Mouse (Mus musculus): ENCODE data around the gene Angptl8.
"Not testable (repeated sequence)": the region's sequence is repeated elsewhere in the genome, so short reads cannot be mapped to it uniquely, and the experiment has no call there.

Angptl8 gene

DNA sequence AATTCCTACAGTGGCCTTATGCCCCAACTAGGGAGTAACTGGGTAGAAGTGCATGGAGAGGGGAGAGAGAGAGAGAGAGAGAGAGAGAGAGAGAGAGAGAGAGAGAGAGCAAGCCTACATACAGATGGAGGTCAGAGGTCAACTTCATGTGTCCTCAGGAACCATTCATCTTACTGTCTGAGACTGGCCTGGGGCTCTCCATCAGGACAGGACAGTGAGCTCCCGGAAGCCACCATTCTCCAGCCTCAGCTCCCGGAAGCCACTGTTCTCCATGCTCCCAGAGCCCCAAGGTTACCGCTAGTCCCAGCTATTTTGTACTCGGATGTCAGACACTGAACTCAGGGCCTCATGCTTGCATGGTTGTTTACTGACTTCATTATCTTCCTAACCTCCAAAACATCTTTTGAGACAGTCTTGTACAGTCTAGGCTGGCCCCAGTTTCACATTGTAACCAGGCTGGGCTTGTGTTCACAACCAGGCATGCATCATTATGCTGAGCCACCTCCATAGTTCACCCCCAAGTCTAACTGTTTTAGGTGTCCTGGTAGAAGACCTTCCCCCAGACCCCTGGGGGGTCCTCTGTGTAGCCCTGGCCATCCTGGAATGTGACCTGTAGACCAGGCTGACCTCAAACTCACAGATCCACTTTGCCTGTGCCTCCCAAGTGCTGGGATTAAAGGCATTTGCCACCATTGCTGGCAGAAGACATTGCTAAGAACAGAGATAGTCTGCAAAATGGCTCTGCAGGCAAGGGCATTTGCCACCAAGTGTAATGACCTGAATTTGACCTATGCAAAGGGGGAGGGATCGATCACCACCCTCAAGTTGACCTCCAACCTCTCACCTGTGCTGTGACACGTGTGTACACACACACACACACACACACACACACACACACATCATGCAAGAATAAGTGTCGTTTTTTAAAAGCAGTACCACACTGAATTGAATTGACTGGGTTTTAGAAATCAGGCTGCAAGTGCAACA lies 14.7 kb downstream of the Angptl8 start:
- no peak for DNase-seq (ENCODE audit: low read depth, low spot score)

DNA sequence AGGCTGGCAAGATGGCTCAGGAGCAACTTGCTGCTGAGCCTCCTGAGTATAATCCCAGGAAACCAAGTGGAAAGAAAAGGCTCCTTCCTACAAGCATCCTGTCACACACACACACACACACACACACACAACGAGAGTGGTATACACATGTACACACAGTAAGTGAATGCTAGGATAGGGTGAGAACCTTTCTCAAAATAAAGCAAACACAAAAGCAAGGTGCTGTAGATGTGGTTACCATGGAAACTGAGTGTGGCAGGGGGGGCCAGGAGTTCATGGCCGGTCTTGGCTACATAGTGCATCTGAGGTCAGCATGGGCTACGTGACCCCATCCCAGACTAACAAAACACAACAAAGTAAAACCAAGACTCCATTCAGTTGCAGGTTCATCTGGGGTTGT lies 15.8 kb downstream of the Angptl8 start:
- no peak for DNase-seq (ENCODE audit: low read depth, low spot score)

DNA sequence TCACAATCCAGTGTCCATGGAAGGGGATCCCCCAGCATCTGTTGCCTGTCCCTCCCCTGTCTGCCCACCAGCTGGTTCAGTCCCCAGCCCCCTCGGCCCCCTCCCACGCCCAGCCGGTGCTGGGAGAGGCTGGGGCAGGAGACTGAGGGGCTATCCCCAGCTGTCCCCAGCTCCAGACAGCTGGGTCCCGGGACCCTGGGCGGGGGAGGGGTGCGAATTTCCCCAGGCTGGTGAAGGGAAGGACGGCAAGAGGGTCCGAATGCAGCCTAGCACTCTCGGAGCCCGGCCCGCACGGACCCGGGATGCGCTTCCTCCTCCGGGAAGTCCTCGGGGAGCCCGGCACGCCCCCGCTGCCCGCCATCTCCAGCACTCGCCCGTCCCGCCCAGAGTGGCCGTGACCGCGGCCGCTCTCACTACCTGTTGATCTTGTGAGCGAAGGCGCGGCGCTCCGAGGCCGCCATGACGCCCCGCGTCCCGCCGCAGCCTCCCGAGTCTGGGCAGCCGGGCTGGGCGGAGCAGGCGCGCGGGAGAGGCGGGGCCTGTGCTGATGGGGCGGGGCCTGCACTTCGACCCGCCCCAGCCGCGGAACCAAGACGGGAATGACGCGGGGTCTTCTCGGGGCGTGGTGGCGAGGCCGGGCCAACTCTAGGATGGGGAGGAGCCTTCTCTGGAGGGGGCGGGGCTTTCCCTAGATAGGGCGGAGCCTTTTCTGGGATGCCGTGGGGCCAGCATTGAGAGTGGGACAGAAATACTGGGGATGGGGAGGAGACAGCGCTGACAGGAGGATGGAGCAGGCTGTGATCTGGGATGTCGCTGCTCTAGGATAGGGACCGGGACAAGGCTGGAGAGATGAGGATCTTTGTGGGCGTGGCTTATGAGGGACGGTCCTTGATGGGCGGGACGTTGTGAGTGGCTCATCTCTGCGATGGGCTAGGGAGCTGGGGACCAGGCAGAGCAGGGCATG lies 17.1 kb downstream of the Angptl8 start, which contains the start of gene Dock6:
Dock6 (minus strand) TSS at position 508 of the 964 bp plus-strand sequence.
- peak; percentile 73 for DNase-seq (ENCODE audit: low read depth, low spot score)

DNA sequence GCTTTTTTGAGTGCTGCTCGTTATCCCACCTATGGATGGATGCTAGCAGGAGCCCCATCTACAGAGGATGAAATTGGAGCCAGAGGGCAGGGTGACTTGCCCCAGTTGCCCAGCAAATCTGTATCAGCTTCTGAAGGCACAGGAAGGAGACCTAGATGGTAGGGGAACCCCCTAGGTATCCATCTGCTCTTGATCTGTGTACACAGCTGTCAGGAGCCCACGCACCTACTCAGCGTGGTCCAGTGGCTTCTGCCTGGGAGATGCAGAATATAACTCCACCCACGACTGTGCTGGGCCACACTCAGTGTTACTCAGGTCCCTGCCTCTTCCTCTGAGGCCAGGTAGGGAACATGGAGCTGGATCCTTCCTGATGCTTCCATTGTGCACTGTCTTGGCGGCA lies 18.7 kb downstream of the Angptl8 start:
- DNase-seq (ENCODE audit: low read depth, low spot score), result no peak

DNA sequence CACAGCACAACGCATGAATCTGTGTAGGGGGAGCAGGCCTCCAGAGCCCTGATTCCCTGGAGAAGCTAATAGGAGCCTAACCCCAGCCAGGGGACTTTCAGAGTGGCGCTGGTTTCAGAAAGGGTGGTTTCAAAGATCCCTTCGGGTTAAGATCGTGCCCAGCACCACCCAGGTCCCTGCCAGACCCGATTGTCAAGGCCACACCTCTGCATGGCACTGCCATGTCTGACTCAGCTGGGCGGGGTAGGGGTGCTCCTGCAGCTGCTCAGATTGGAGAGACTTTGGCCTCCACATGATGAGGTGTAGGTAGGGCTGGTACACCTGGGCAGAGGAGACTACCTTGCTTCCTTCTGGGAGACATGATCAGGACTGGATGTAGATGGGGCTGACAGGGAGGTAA lies 19.6 kb downstream of the Angptl8 start:
- no peak for DNase-seq (ENCODE audit: low read depth, low spot score)

DNA sequence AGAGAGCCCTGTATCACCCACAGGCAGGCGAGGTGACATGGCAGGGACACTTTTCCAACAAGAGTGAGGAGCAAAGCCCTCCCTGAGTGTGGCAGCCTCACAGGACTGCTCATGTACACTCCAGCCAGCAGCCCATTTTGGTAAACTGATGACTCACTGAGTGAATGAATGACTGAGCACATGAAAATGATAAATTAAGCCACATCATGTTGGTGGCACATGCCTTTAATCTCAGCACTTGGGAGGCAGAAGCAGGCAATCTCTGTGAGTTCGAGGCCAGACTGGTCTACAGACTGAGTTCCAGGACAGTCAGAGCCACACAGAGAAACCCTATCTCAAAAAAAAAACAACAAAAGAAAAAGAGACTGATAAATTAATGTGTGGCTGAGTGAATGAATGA lies 22.2 kb downstream of the Angptl8 start:
- DNase-seq (ENCODE audit: low read depth, low spot score), result no peak

DNA sequence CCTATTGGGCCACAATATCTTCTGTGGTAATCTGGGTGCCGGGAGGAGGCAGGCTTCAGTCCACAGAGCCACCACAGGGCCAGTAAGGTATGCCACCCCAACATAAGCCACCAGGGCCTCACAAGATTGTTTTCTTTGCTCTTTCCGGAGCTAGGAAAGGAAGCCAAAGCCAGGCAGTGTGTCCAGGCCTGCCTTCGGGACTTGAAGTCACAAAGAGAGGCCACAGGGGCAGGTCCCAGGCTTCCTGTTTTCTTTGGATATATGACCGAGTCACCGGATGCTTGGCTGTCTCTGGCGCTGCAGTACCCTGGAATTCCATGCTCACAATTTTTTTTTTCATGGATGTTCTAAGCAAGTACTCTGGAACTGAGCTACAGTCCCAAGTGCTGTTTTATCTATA lies 22.8 kb downstream of the Angptl8 start:
- DNase-seq (ENCODE audit: low read depth, low spot score), result no peak

DNA sequence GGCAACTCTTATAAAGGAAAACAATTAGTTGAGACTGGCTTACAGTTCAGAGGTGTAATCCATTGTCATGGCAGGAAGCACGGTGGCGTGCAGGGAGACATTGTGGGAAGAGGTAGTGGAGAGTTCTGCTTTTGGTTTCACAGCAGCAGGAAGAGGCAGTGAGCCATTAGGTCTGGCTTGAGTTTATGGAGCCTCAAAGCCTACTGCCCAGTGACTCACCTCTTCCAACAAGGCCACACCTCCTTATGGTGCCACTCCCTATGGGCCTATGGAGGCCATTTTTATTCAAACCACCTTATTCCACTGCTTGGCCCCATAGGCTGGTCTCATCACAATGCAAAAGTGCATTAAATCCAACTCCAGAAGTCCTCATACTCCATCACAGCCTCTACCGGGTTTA lies 24.3 kb downstream of the Angptl8 start:
- DNase-seq (ENCODE audit: low read depth, low spot score), result no peak

DNA sequence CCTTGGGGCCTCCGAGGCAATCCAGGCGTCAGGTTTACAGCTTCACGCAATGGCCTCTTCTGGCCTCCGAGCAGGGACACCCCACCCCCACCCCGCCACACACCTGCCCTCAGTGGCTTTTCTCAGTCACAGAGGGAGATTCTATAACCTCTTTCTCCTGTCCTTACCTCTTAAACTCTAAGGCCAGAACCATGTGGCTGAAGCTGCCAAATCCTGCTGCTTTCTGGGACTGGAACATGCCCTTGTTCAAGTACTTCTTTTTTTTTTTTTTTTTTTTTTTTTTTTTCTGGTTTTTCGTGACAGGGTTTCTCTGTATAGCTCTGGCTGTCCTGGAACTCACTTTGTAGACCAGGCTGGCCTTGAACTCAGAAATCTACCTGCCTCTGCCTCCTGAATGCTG lies 25.0 kb downstream of the Angptl8 start:
- DNase-seq (ENCODE audit: low read depth, low spot score), result not testable (repeated sequence)

DNA sequence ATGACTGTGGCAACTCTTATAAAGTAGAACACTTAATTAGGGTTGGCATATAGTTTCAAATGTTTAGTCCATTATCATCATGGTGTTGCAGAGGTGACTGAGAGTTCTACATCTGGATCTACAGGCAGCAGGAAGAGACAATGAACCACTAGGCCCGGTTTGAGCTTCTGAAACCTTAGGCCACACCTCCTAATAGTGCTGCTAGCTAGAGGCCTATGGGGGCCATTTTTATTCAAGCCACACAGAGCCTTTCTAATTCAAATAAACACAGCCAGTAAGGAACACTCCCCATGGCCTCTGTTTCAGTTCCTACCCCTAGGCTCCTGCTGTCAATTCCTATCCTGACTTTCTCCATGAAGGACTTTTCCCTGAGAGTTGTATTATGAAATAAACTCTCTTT lies 26.9 kb downstream of the Angptl8 start:
- no peak for DNase-seq (ENCODE audit: low read depth, low spot score)

DNA sequence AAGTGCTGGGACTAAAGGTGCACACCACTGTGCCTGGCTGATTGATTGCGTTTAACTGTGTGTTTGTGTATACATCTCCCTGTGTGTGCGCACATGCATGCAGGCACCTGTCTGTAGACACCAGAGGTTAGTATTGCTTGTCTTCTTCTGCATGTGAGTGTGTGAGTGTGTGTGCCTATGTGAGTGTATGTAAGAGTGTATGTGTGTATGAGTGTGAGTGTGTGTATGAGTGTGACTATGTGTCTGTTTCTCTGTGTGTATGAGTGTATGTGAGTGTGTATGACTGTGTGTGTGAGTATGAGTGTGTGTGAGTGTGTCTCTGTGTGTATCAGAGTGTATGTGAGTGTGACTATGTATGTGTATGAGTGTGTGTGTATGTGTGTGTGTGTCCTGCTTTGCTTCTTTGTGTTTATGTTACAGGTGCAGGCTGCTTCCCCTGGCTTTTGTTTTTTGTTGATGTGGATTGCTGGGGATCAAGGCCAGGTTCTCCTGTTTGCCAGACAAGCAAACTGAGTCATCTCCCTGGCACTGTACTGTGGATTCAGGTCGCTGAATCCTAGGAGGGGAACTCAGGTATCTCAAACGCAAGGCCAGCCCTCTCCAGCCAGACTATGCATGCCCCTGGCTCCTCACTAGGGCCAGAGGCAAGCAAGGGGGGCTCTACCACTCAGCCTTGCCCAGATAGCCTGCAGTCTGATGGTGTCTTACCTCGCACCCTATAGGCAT lies 30.5 kb downstream of the Angptl8 start:
- DNase-seq (ENCODE audit: low read depth, low spot score), result no peak

DNA sequence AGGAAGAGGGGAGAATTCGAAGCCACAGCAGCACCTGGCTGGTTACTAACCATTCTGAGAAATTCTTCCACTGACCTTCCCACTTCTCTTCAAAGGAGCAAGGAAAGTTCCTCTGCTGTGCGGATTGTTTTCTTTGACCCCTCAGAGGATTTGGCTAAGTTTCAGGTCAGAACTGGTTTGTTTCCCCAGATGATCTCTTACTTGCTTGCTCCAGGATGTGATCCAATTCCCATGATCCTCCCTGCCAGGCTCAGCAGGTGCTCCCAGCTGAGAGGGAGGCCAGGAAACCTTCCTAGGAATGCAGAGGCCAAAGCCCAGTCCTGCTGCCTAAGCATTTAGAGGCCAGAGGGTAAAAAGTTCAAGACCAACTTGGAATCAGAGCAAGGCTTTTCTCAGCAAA lies 31.3 kb downstream of the Angptl8 start:
- no peak for DNase-seq (ENCODE audit: low read depth, low spot score)

DNA sequence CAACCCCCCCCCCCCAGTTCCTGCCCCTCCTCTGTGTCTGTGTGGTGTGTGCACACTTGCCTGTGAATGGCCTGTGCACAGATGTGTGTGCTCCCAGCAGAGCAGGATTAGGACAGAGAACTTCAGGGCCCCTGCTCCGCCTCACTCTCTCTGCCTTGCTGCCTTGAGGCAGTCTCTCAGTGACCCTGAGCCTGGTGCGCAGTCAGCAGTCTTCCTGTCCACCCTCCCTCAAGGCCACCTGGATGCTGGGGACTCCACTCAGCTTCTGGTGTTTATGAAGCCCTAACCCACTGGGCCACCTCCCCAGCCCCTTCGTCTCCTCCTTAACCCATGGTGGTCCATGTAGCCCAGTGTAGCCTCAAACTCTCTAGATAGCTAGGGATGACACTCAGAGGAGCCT lies 32.4 kb downstream of the Angptl8 start:
- DNase-seq (ENCODE audit: low read depth, low spot score), result no peak

DNA sequence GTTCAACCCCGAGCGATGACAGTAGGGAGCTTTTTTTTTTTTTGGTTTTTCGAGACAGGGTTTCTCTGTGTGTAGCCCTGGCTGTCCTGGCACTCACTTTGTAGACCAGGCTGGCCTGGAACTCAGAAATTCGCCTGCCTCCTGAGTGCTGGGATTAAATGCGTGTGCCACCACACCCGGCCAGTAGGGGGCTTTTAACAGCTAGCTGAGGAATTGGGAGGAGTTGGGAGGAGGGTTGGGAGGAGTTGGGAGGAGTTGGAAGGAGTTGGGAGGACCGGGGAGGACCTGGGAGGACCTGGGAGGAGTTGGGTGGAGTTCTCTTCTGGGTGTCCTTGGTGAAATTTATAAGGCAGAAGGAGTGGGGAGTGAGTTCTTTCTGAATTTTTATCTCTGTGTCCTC lies 34.0 kb downstream of the Angptl8 start:
- DNase-seq (ENCODE audit: low read depth, low spot score), result not testable (repeated sequence)

DNA sequence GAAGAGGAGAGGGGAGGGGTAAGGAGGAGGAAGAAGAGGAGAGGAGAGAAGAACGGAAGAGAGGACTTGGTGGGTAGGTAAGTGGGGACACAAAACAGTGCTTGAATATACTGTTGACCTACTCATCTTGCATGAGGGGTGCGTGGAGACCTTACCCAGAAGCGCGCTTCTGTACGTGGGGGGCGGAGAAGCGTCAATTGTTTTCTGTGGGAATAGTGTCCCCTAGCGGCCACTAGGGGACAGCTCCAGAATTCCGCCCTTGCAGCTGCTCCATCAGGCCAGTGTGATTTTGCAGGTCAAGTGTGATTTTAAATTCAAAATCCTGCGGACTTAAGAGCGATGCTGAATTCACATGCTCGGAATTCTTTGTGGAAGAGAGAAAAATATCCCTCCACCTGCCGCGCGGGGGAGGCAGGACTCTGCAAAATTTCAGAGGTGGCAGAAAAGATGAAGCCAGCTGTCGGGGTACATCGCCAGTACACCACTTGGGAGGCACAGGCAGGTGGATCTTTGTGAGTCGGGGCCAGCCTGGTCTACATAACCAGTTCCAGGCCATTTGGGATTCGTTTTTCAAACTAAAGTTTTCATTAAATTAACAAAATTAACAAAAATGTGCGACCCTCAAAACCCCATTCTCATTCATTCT lies 35.7 kb downstream of the Angptl8 start:
- peak; percentile 37 for DNase-seq (ENCODE audit: low read depth, low spot score)

DNA sequence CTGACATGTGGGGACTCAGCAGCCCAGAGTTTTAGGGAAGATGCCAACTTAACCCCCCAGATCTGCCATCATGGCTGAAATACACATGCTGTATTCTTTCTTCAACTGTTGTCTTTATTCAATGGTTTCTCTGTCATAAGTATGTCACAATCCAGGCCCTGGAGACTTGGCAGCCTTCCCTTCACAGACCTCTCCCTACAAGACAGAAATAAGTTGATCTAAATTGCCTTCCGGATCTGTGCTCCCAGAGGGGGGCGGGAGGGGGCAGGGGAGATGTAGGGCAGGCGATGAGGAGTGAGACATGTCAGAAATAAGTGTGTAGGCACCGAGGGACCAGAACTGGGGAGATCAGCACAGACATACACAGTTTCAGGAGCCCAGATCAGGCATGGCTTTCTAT lies 36.9 kb downstream of the Angptl8 start:
- no peak for DNase-seq (ENCODE audit: low read depth, low spot score)

DNA sequence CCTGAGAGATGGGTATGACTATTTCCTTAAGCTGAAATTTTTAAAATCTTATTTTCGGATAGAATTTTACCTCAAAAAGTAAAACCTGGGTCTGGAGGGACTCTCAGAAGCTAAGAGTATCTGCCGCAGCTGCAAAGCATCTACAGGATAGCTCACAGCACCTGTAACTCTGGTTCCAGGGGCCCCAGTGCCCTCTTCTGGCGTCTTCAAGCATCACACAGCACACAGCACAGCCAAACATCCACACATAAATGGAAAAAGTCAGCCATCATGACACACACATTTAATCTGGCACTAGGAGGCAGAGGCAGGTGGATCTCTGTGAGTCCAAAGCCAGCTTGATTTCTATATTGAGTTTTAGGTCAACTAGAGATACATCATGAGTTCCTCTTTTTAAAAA lies 41.3 kb downstream of the Angptl8 start:
- DNase-seq (ENCODE audit: low read depth, low spot score), result no peak
